Mouse (Mus musculus) neural tube, embryonic 15.5 days (tissue): Measurements from ENCODE around the gene Mfsd7a. TPM values are rescaled to one million over a fixed set of nuclear protein-coding genes. Genes with fewer than 3 reads are reported as not detected.
A peak's percentile ranks its signal among the peaks of the same experiment; 100 is the strongest.

ENCODE experiments used
- ATAC-seq: fragments of 200-750 bp; cut with Nextera tagmentation; 2 replicates; pipeline ENCODE4 v1.8.0; 2017; ENCODE audit warnings: mild to moderate bottlenecking, moderate TSS enrichment, moderate library complexity; ENCODE audit not compliant: low FRiP score
- H3K27ac ChIP-seq: fragments of 300-500 bp; sonication (generic); replicated peaks from 2 replicates; pipeline ENCODE4 v1.5.1; 2015; ENCODE audit warnings: mild to moderate bottlenecking, inconsistent platforms
- H3K27me3 ChIP-seq: fragments of 300-500 bp; sonication (generic); replicated peaks from 2 replicates; pipeline ENCODE4 v1.6.1; 2015; ENCODE audit warnings: inconsistent platforms
- H3K36me3 ChIP-seq: fragments of 300-500 bp; sonication (generic); 2 replicates; pipeline ENCODE4 v1.6.1; 2015; ENCODE audit warnings: inconsistent platforms
- H3K4me1 ChIP-seq: fragments of 300-500 bp; sonication (generic); 2 replicates; pipeline ENCODE4 v1.6.1; 2015; ENCODE audit warnings: inconsistent platforms
- H3K4me2 ChIP-seq: fragments of 300-500 bp; sonication (generic); 2 replicates; pipeline ENCODE4 v1.6.1; 2015; ENCODE audit warnings: inconsistent platforms, mild to moderate bottlenecking, moderate library complexity
- H3K4me3 ChIP-seq: fragments of 300-500 bp; sonication (generic); replicated peaks from 2 replicates; pipeline ENCODE4 v1.5.1; 2015; ENCODE audit warnings: mild to moderate bottlenecking, inconsistent platforms
- H3K9ac ChIP-seq: fragments of 300-500 bp; sonication (generic); replicated peaks from 2 replicates; pipeline ENCODE4 v1.6.1; 2015; ENCODE audit warnings: mild to moderate bottlenecking, inconsistent platforms
- H3K9me3 ChIP-seq: fragments of 300-500 bp; sonication (generic); replicated peaks from 2 replicates; pipeline ENCODE4 v1.6.1; 2016; ENCODE audit warnings: inconsistent platforms
- WGBS: fragments of 180-500 bp; shearing (Covaris S2); methylation state at CpG from one replicate; pipeline ENCODE4 v1.1.7; 2015; ENCODE audit warnings: mixed read lengths; 5-methylcytosine and 5-hydroxymethylcytosine counted together
- polyA plus RNA-seq: library from polyadenylated mRNA; unstranded; fragments of >200 nt; fragmentation: Nextera tagmentation; extraction: Ambion mirVana; gene quantifications from 2 replicates; pipeline ENCODE4 v1.2.1, GENCODE M21; 2015

The Mfsd7a gene
- polyA plus RNA-seq, 1 experiment from 2014 or later = 0.19 TPM

- ATAC-seq = 0 out of 2 replicates have a peak, but pooled peaks have one; percentile 4
- Histone ChIP-seq H3K27ac (no peak overlapping the region), H3K4me3 (peak overlapping the region; percentile 98), H3K9me3 (no peaks in the 10 kb centered on the region), H3K36me3 (no peaks in the 10 kb centered on the region), H3K4me2 (peak overlapping the region; percentile 92), H3K27me3 (peaks cover 16% of the 10 kb centered on the region), H3K4me1 (peaks cover 36% of the 10 kb centered on the region), H3K9ac (peak overlapping the region; percentile 100)
- 40% methylated on average over 6 of the region's 6 CpGs for WGBS
Measured at GRCm38 (mm10) chr5:108460461-108460860, 11.8 kb upstream of the Mfsd7a start.

DNA sequence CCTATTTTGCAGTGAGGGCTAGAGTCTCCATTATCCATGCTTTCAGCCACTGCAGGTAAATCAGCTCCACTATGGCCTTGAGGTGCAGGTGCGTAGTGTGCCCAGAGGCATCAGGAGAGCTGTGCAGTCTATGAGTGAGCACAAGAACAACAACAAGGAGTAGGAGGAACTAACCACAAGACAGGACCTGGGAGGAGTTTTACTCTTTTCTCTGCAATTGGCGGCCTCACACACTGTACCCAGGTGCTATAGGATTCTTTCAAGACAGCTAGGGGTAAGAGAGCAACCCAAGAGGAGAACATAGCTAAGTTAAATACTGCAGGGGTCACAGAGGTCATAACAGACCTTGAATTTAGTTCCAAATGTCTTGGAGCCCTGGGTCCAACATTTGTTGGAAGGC, 10.0 kb upstream of the Mfsd7a start:
- peaks cover 16% of the 10 kb centered on the region for H3K27me3 ChIP-seq
- no peak overlapping the region for H3K27ac ChIP-seq
- no peak overlapping the region for H3K4me2 ChIP-seq
- no peak overlapping the region for H3K4me3 ChIP-seq
- no peaks in the 10 kb centered on the region for H3K9me3 ChIP-seq
- no peaks in the 10 kb centered on the region for H3K36me3 ChIP-seq
- no peak overlapping the region for H3K9ac ChIP-seq
- ATAC-seq = no peak
- WGBS = 85% methylated on average over 2 of the region's 2 CpGs
- peaks cover 24% of the 10 kb centered on the region for H3K4me1 ChIP-seq

DNA sequence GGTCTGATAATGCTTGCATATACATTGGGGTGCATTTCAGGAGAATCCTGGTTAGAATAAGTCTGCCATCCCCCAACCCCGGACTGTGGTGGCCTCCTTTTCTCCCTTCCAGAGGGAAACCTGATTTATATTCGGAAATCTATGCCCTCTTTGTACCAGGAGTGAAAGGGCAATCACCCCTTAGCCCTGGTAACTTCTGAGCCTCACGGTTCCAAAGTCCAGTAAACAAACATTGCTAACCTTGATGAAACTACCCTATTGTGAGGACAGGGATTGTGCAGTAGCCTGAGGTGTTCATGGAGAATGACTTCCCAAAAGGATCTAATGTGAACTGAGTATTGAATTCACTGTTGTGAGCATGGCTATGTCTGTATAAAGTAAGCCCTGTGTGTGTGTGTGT, 5.4 kb upstream of the Mfsd7a start:
- 41% methylated on average over 3 of the region's 3 CpGs for WGBS
- Histone ChIP-seq H3K9ac (no peak overlapping the region), H3K9me3 (no peaks in the 10 kb centered on the region), H3K4me2 (no peak overlapping the region), H3K27ac (no peak overlapping the region), H3K36me3 (no peaks in the 10 kb centered on the region), H3K27me3 (peaks cover 18% of the 10 kb centered on the region), H3K4me3 (no peak overlapping the region), H3K4me1 (no peaks in the 10 kb centered on the region)
- ATAC-seq = no peak

DNA sequence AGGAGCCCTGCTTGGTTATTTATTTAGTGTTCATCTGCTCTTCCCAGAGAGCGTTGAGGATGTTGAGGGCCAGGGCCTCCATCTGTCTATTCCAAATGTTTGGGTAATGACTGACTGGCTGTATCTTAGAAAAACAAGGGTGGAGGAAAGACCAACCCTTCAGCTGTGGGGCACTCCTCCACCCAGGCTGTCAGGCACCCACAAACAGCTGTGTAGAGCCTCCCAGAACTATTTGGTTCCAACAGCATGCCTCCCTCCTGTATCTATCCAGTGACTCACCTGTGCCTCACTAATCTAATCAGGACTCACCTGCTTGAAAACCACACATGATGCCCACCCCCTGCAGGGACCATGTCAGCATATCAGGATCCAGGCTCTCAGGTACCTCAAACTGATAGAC, 3.7 kb upstream of the Mfsd7a start:
- H3K4me2 ChIP-seq = no peak overlapping the region
- H3K4me1 ChIP-seq = no peaks in the 10 kb centered on the region
- H3K27me3 ChIP-seq = peaks cover 19% of the 10 kb centered on the region
- H3K36me3 ChIP-seq = no peaks in the 10 kb centered on the region
- no peak overlapping the region for H3K27ac ChIP-seq
- H3K9ac ChIP-seq = no peak overlapping the region
- ATAC-seq = no peak
- WGBS = 93% methylated on average over 1 of the region's 1 CpGs
- H3K4me3 ChIP-seq = no peak overlapping the region
- H3K9me3 ChIP-seq = no peaks in the 10 kb centered on the region

- no peaks in the 10 kb centered on the region for H3K36me3 ChIP-seq
- 77% methylated on average over 1 of the region's 1 CpGs for WGBS
- no peak for ATAC-seq
- no peak overlapping the region for H3K4me2 ChIP-seq
- H3K4me3 ChIP-seq = no peak overlapping the region
- H3K9ac ChIP-seq = no peak overlapping the region
- peaks cover 20% of the 10 kb centered on the region for H3K27me3 ChIP-seq
- H3K9me3 ChIP-seq = no peaks in the 10 kb centered on the region
- H3K4me1 ChIP-seq = no peaks in the 10 kb centered on the region
- no peak overlapping the region for H3K27ac ChIP-seq
Measured at GRCm38 (mm10) chr5:108451611-108452010, 2.9 kb upstream of the Mfsd7a start.

- no peaks in the 10 kb centered on the region for H3K4me1 ChIP-seq
- 81% methylated on average over 8 of the region's 8 CpGs for WGBS
- H3K36me3 ChIP-seq = no peaks in the 10 kb centered on the region
- H3K27me3 ChIP-seq = peaks cover 24% of the 10 kb centered on the region
- H3K9ac ChIP-seq = no peak overlapping the region
- H3K27ac ChIP-seq = no peak overlapping the region
- no peak overlapping the region for H3K4me2 ChIP-seq
- no peak overlapping the region for H3K4me3 ChIP-seq
- ATAC-seq = no peak
- H3K9me3 ChIP-seq = no peaks in the 10 kb centered on the region
Measured at GRCm38 (mm10) chr5:108450837-108451540, 2.3 kb upstream of the Mfsd7a start.

GRCm38 (mm10) chr5:108447857-108448256, 834 bp downstream of the Mfsd7a start:
- 84% methylated on average over 7 of the region's 7 CpGs for WGBS
- H3K9ac ChIP-seq = no peak overlapping the region
- no peak overlapping the region for H3K27ac ChIP-seq
- H3K9me3 ChIP-seq = no peaks in the 10 kb centered on the region
- H3K4me3 ChIP-seq = no peak overlapping the region
- ATAC-seq = no peak
- H3K4me1 ChIP-seq = no peaks in the 10 kb centered on the region
- H3K4me2 ChIP-seq = no peak overlapping the region
- H3K27me3 ChIP-seq = peaks cover 26% of the 10 kb centered on the region
- no peaks in the 10 kb centered on the region for H3K36me3 ChIP-seq

DNA sequence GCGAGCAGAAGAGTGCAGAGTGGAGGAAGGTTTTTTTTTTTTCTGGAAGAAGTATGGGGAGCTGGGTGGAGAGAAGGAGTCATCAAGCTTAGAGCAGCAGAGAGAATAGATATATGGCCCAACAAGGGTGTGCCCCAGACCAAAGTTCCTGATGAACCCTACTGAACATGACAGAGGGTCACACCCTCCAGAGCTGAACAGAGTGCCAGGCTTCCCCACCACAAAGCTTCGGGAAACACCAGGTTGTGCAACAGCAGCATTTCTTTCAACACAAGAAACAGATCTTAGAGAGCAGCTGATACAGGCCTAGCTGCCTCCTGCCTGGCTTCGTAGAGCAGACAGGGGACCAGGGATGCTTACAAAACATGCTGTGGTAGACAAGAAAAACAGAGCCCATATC, 1.7 kb downstream of the Mfsd7a start:
- Histone ChIP-seq H3K27ac (no peak overlapping the region), H3K4me1 (no peaks in the 10 kb centered on the region), H3K27me3 (peaks cover 26% of the 10 kb centered on the region), H3K9ac (no peak overlapping the region), H3K9me3 (no peaks in the 10 kb centered on the region), H3K36me3 (no peaks in the 10 kb centered on the region), H3K4me2 (no peak overlapping the region), H3K4me3 (no peak overlapping the region)
- no peak for ATAC-seq
- WGBS = 87% methylated on average over 3 of the region's 3 CpGs

- H3K9ac ChIP-seq = no peak overlapping the region
- H3K4me3 ChIP-seq = no peak overlapping the region
- H3K4me1 ChIP-seq = peaks cover 20% of the 10 kb centered on the region
- no peak overlapping the region for H3K4me2 ChIP-seq
- no peak for ATAC-seq
- 66% methylated on average over 2 of the region's 2 CpGs for WGBS
- H3K36me3 ChIP-seq = peaks cover 11% of the 10 kb centered on the region; the same call in 1 of the 2 replicates
- H3K27me3 ChIP-seq = peaks cover 19% of the 10 kb centered on the region
- no peak overlapping the region for H3K27ac ChIP-seq
- H3K9me3 ChIP-seq = no peaks in the 10 kb centered on the region
Measured at GRCm38 (mm10) chr5:108436101-108436500, 12.6 kb downstream of the Mfsd7a start.

- H3K4me1 ChIP-seq = peaks cover 20% of the 10 kb centered on the region
- H3K27ac ChIP-seq = peak within 1 kb of the TSS; percentile 65
- WGBS = 1% methylated on average over 42 of the region's 42 CpGs
- H3K9ac ChIP-seq = peak within 1 kb of the TSS; percentile 91
- peaks cover 19% of the 10 kb centered on the region for H3K27me3 ChIP-seq
- H3K4me2 ChIP-seq = peak within 1 kb of the TSS; percentile 89
- H3K4me3 ChIP-seq = peak within 1 kb of the TSS; percentile 86
- peak; percentile 93 for ATAC-seq
- no peaks in the 10 kb centered on the region for H3K9me3 ChIP-seq
- peaks cover 27% of the 10 kb centered on the region for H3K36me3 ChIP-seq
Measured at GRCm38 (mm10) chr5:108433804-108434587, 14.7 kb downstream of the Mfsd7a start, which contains the start of gene Atp5k. TSS of gene Atp5k (minus strand) at chr5:108434448.

DNA sequence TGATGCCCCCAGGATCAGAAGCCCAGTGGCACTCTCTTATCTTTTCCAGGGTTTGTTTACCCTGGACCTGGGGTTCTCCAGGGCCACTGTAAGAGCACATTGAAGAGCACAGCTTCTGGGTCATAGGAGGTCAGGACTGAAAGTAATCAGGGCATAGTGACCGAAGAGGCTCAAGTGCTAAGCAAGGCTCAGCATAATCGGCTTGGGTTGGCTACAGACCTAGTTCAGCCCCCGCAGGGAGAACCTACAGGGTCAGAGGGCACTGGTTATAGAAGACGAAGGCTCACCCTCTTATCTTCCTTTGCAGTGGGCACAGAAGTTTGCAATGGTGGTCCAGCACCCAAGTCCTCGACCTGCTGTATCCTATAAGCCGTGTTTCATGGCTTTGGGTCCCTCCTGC, 17.5 kb downstream of the Mfsd7a start:
- no peak for ATAC-seq
- no peaks in the 10 kb centered on the region for H3K9me3 ChIP-seq
- H3K36me3 ChIP-seq = peaks cover 27% of the 10 kb centered on the region
- peaks cover 20% of the 10 kb centered on the region for H3K4me1 ChIP-seq
- H3K27ac ChIP-seq = no peak overlapping the region
- no peak overlapping the region for H3K9ac ChIP-seq
- no peak overlapping the region for H3K4me2 ChIP-seq
- 95% methylated on average over 6 of the region's 6 CpGs for whole genome bisulfite sequencing
- H3K27me3 ChIP-seq = peaks cover 8% of the 10 kb centered on the region
- H3K4me3 ChIP-seq = no peak overlapping the region

- no peaks in the 10 kb centered on the region for H3K9me3 ChIP-seq
- H3K36me3 ChIP-seq = peaks cover 22% of the 10 kb centered on the region
- no peaks in the 10 kb centered on the region for H3K4me1 ChIP-seq
- no peak overlapping the region for H3K4me3 ChIP-seq
- H3K27me3 ChIP-seq = no peaks in the 10 kb centered on the region
- no peak overlapping the region for H3K27ac ChIP-seq
- 67% methylated on average over 1 of the region's 1 CpGs for WGBS
- H3K4me2 ChIP-seq = no peak overlapping the region
- ATAC-seq = no peak
- no peak overlapping the region for H3K9ac ChIP-seq
Measured at GRCm38 (mm10) chr5:108427186-108427585, 21.5 kb downstream of the Mfsd7a start.
